Mouse (Mus musculus) small intestine, adult 2 months (tissue): Measurements from ENCODE around the gene Gm10337.

Source experiments
- CTCF ChIP-seq: fragments of 200-500 bp; IDR thresholded peaks from 2 replicates; pipeline ENCODE4 v1.5.1; 2012; ENCODE audit warnings: low read depth, mild to moderate bottlenecking, control low read depth, inconsistent platforms, low read length, moderate library complexity, mixed read lengths; ENCODE audit not compliant: insufficient replicate concordance, insufficient read length; ENCODE audit errors: extremely low read depth
- POLR2A ChIP-seq: fragments of 200-500 bp; IDR thresholded peaks from 2 replicates; pipeline ENCODE4 v1.6.1; 2012; ENCODE audit warnings: low read depth, mild to moderate bottlenecking, control low read depth, inconsistent platforms, low read length, moderate library complexity

GRCm38 (mm10) chr15:102505073-102505769 lies 1.7 kb downstream of the Gm10337 start:
- TF ChIP-seq CTCF = no peak
- TF ChIP-seq POLR2A = no peak
